In the genomic region with DNA sequence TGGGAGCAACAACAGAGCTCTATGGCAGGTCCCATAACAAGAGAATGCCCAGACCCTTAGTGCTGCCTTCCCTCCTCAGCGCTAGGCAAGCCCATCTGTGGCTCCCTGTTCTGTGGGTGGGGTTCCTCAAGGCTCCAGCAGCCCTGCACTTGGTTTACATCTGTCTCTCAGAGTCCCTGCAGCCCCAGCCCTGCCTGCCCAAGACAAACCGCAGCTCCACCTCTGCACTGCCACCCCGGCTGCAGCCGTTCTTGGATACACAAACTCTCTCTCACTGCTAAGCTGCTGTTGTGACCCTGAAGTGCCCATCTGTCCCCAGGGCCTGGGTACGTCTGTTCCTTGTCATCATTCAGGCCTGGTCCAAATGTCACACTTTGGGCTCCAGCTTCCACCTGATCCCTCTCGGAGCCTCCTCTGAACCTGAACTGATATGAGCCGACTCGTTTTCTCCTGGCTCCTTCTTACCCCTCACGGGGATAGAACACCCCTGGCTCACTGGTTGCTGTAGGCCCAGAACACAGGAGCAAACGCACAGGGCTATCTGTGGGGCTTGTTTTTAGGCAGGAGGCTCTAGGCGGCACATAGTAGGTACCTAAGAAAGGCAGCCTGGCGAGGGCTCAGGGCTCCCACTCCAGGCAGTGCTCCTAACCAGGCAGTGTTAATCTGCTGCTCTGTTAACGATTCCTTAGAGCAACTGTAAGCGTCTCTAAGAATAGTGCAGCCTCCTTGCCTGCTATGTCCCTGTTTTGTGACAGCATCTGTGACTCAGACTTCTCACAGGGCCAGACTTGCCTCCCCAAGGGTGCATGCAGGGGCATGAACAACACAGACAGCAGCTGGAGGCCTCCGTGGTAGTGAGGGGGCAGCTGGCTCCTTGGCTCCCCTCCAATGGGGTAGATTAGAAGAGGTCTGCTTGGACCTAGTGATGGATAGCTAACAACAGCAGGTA, we compare ENCODE assay signal across 7 mouse cellular contexts. TPM values are rescaled to one million over a fixed set of nuclear protein-coding genes. Genes with fewer than 3 reads are reported as not detected.
DNase-seq lines count a peak whose midpoint lies in the region; ATAC-seq and TF ChIP-seq lines count a peak whose summit lies in the region.

No protein-coding gene starts in this region.

- H3K4me2 ChIP-seq in heart, embryonic 14.5 days (ENCODE audit: low read length): peak overlapping the region; percentile 2; the same call in 1 of the 2 replicates
- H3K4me2 ChIP-seq in limb, embryonic 14.5 days (replicated peaks; ENCODE audit: low read depth, low read length, severe bottlenecking): 0 out of 2 replicates have a peak overlapping the region, but pooled peaks have one; percentile 10

- intact Hi-C loops in left cerebral cortex, postnatal 10 days (cut with DNase I): loop anchor here (5.0 kb wide), 1 partner anchor 81 kb away; a partner anchor contains a TSS

- DNase-seq in left cerebral cortex, adult 11 months (ENCODE audit: low spot score): peak; percentile 60
- no peak for DNase-seq in left cerebral cortex, postnatal 10 days (ENCODE audit: extremely low spot score in 1 of 2, low spot score in 2 of 2)
- peak; percentile 42 to 51 for DNase-seq in cerebellum, postnatal 25 days
- DNase-seq in limb, embryonic 14.5 days (ENCODE audit: low spot score): peak; percentile 73
- no peak for DNase-seq in kidney, postnatal 25 days

- no peak for TF ChIP-seq CTCF in olfactory bulb, adult 2 months (IDR thresholded peaks at IDR 0.05; ENCODE audit: insufficient read depth, low read depth, low read length)

- TF ChIP-seq POLR2A in limb, embryonic 14.5 days (IDR thresholded peaks at IDR 0.05; ENCODE audit: borderline replicate concordance, extremely low read depth, insufficient read depth, insufficient read length): no peak
- 0 out of 2 replicates have a peak, but pooled peaks have one; percentile 23 for TF ChIP-seq POLR2A in olfactory bulb, adult 2 months (IDR thresholded peaks at IDR 0.05; ENCODE audit: insufficient read depth, low read depth, low read length)

- H3K9ac ChIP-seq in heart, embryonic 14.5 days (ENCODE audit: low read length): peak overlapping the region; percentile 63
- H3K9ac ChIP-seq in limb, embryonic 14.5 days (ENCODE audit: low read depth, low read length, severe bottlenecking): no peak overlapping the region

- no peak overlapping the region for H3K4me3 ChIP-seq in heart, embryonic 14.5 days (ENCODE audit: control insufficient read depth in 1 of 2, insufficient read depth in 1 of 2, low read depth in 1 of 2, low read length in 2 of 2)
- H3K4me3 ChIP-seq in limb, embryonic 14.5 days (replicated peaks; ENCODE audit: low read length): no peak overlapping the region
- H3K4me3 ChIP-seq in olfactory bulb, adult 2 months (ENCODE audit: insufficient read depth, low read depth, low read length): no peak overlapping the region

- WGBS in heart, embryonic 14.5 days: 15% methylated on average over 15 of the region's 15 CpGs
- 27% methylated on average over 15 of the region's 15 CpGs for WGBS in limb, embryonic 14.5 days
- 24% methylated on average over 15 of the region's 15 CpGs for WGBS in olfactory bulb, adult 2 months

- 0 out of 2 replicates have a peak, but pooled peaks cover 3% of the 10 kb centered on the region for H3K36me3 ChIP-seq in heart, embryonic 14.5 days (ENCODE audit: control insufficient read depth, insufficient read depth, low read length)
- H3K36me3 ChIP-seq in limb, embryonic 14.5 days (ENCODE audit: control insufficient read depth, insufficient read depth, low read length): no peaks in the 10 kb centered on the region

- H3K27me3 ChIP-seq in heart, embryonic 14.5 days (ENCODE audit: control insufficient read depth, insufficient read depth, low read length): no peaks in the 10 kb centered on the region
- no peaks in the 10 kb centered on the region for H3K27me3 ChIP-seq in limb, embryonic 14.5 days (ENCODE audit: control insufficient read depth, insufficient read depth, low read length)

- H3K27ac ChIP-seq in heart, embryonic 14.5 days (replicated peaks in 1 of 2; ENCODE audit: control insufficient read depth in 1 of 2, insufficient read depth in 1 of 2, low read depth in 2 of 2, low read length in 2 of 2): peak overlapping the region; percentile 89 to 90
- peak overlapping the region; percentile 61 for H3K27ac ChIP-seq in limb, embryonic 14.5 days (replicated peaks; ENCODE audit: low read depth, low read length)
- peak overlapping the region; percentile 98 for H3K27ac ChIP-seq in olfactory bulb, adult 2 months (ENCODE audit: insufficient read depth, low read depth, low read length)

- H3K9me3 ChIP-seq in heart, embryonic 14.5 days (ENCODE audit: control insufficient read depth, low read length): no peaks in the 10 kb centered on the region
- H3K9me3 ChIP-seq in limb, embryonic 14.5 days (ENCODE audit: control insufficient read depth, low read length): no peaks in the 10 kb centered on the region

- ATAC-seq in heart, embryonic 14.5 days (ENCODE audit: insufficient number of reproducible peaks, insufficient read depth, low FRiP score, low read depth): peak; percentile 69
- ATAC-seq in limb, embryonic 14.5 days (ENCODE audit: low FRiP score, low read depth): peak; percentile 69; the same call in 1 of the 2 replicates

- peaks cover 62 to 90% of the 10 kb centered on the region in 2 experiments for H3K4me1 ChIP-seq in heart, embryonic 14.5 days (ENCODE audit: control insufficient read depth in 2 of 2, insufficient read depth in 2 of 2, low read length in 2 of 2)
- peaks cover 49% of the 10 kb centered on the region for H3K4me1 ChIP-seq in limb, embryonic 14.5 days (ENCODE audit: control insufficient read depth, insufficient read depth, low read length)
- peaks cover 83% of the 10 kb centered on the region for H3K4me1 ChIP-seq in olfactory bulb, adult 2 months (ENCODE audit: control insufficient read depth, insufficient read depth, low read length)

RNA-seq across cellular contexts. Expression of a gene that starts 50.0 kb away (rescaled TPM):
- 10 to 100 TPM; 55.4 to 58.8 TPM for total RNA-seq in left cerebral cortex, postnatal 10 days (2021)
- 63.0 and 66.2 TPM in 2 replicates for polyA plus RNA-seq in heart, embryonic 14.5 days (2014; fragmentation: Nextera tagmentation; extraction: Ambion mirVana)
- polyA plus RNA-seq in limb, embryonic 14.5 days (2012; rRNA removed): 67.6 and 95.1 TPM in 2 replicates
- 88.3 and 94.9 TPM in 2 replicates for polyA plus RNA-seq in limb, embryonic 14.5 days (2014; fragmentation: Nextera tagmentation; extraction: Ambion mirVana)
- polyA plus RNA-seq in olfactory bulb, adult 2 months (2012; ENCODE audit: insufficient read depth, insufficient read length, low replicate concordance, missing spikeins): not detected in 2 replicates

RNA-seq across cellular contexts. Expression of a gene that starts 53.8 kb away (rescaled TPM):
- 10 to 100 TPM; 32.5 to 34.6 TPM for total RNA-seq in left cerebral cortex, postnatal 10 days (2021)
- 15.0 and 15.6 TPM in 2 replicates for polyA plus RNA-seq in heart, embryonic 14.5 days (2014; fragmentation: Nextera tagmentation; extraction: Ambion mirVana)
- polyA plus RNA-seq in limb, embryonic 14.5 days (2012; rRNA removed): 26.5 and 42.0 TPM in 2 replicates
- 14.2 and 16.4 TPM in 2 replicates for polyA plus RNA-seq in limb, embryonic 14.5 days (2014; fragmentation: Nextera tagmentation; extraction: Ambion mirVana)
- not detected in 2 replicates for polyA plus RNA-seq in olfactory bulb, adult 2 months (2012; ENCODE audit: insufficient read depth, insufficient read length, low replicate concordance, missing spikeins)

Comparison
In these comparisons a context has a peak if more than half of its experiments do, and no peak if none do; other contexts are left out.
1. DNase-seq: peak in left cerebral cortex, adult 11 months (single experiment), cerebellum, postnatal 25 days (2 of 2) and limb, embryonic 14.5 days (single experiment); none in left cerebral cortex, postnatal 10 days (0 of 2) and kidney, postnatal 25 days (0 of 2).
2. Peak in every context shown above with its lines, with median percentiles within 50 percentile points of each other: H3K27ac ChIP-seq.